Mouse (Mus musculus): Measurements from ENCODE around the gene Aldh5a1.

The Aldh5a1 gene

DNA sequence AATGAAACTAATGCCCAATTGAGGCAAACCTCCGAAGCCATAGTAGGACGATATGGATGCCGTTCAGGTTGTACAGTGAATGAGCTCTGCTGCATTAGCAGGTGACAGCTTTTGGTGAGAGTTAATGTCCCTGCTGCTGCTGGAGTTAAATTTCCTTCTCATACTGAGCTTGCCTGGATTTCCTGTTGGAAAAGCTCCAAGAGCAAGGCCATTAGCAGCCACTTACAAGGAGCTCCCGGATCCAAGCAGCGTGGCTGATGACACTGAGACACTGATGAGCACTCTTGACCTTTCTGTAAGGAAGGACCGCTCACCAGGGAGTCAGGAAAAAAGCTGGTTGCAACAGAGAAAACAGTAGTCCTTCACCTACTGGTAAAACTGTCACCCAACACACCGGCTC, 75.4 kb downstream of the Aldh5a1 start:
- DNase-seq: no peak

DNA sequence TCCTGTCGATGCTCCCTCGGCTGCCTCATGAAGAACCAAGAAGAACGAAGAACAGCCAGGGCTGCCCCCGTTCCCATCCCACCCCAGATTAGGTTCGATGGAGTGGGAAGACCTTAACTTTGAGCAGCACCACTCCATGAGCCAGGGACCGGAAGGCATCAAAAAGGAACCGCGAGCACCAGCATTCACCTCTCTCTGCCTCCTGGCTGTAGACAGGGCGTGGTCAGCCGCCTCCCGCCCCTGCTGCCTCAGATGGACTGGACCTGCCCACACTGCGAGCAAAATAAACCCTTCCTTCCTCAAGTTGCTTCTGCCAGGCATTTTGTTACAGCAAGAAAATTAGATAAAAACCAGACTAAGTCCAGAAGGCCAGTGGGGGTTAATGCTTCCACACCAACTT, 76.4 kb downstream of the Aldh5a1 start:
- DNase-seq: no peak

DNA sequence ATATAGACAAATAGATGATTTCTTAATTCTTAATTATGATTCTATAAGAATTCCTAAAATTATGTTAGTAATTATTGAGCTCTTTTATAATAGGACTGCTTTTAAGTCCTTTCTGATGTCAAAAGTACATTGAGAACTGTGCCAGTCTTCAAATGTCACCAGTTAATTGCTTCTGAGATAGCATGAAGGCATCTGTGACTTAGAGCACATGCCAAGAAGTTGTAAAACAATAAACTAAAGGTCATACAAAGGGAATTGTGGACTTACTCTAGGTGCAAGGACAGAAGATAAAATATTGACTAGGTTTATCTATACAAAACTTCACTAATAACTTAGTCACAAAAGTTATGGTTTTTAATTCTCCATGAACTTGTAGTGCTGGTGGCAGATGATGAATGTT, 78.3 kb downstream of the Aldh5a1 start:
- DNase-seq: no peak

All from embryo, embryonic 11 days (tissue).